Mouse (Mus musculus) midbrain, embryonic 12.5 days (tissue): ENCODE data around the gene Uqcrc1. TPM values are rescaled to one million over a fixed set of nuclear protein-coding genes. Genes with fewer than 3 reads are reported as not detected.

Source experiments
- microRNA counts: library from miRNA; unstranded; fragments of <30 nt; microRNA quantifications from one replicate; lab custom pipeline; 2017
- microRNA-seq: library from miRNA; unstranded; fragments of <30 nt; microRNA quantifications from one replicate; pipeline ENCODE4, GENCODE M21; 2017
- polyA plus RNA-seq: library from polyadenylated mRNA; unstranded; fragments of >200 nt; fragmentation: Nextera tagmentation; extraction: Ambion mirVana; gene quantifications from 2 replicates; pipeline ENCODE4 v1.2.1, GENCODE M21; 2016

Gene Uqcrc1
- polyA plus RNA-seq, 1 experiment from 2014 or later = 375 TPM

MicroRNA genes within 50 kb of the gene (microRNA counts, 519-probe panel; counts per million panel counts)
- not detected for microRNA mmu-miR-711 (lab: Ali Mortazavi, UCI)

Small RNAs within 50 kb of the gene (microRNA-seq; reads per million reads assigned to microRNA genes)
- gene Mir711 = not detected

Other genes starting within 250 kb of the Uqcrc1 start
- gene Prkar2a, start 247.3 kb upstream of the Uqcrc1 start, polyA plus RNA-seq = 57.1 and 67.6 TPM in 2 replicates
- 137 and 141 TPM in 2 replicates for gene Ip6k2, start 152.8 kb upstream of the Uqcrc1 start, polyA plus RNA-seq
- gene Nckipsd, start 128.3 kb upstream of the Uqcrc1 start, polyA plus RNA-seq = 17.0 and 20.1 TPM in 2 replicates
- gene Celsr3, start 110.3 kb upstream of the Uqcrc1 start, polyA plus RNA-seq = 13.8 and 14.4 TPM in 2 replicates
- 10.2 and 10.5 TPM in 2 replicates for gene Slc26a6, start 83.3 kb upstream of the Uqcrc1 start, polyA plus RNA-seq
- not detected in 2 replicates for gene Tmem89, start 22.0 kb upstream of the Uqcrc1 start, polyA plus RNA-seq
- gene Col7a1, start 17.0 kb downstream of the Uqcrc1 start, polyA plus RNA-seq = 1.1 and 3.6 TPM in 2 replicates
- gene Ucn2, start 49.4 kb downstream of the Uqcrc1 start, polyA plus RNA-seq = not detected in 2 replicates
- 18.5 and 20.2 TPM in 2 replicates for gene Pfkfb4, start 55.1 kb downstream of the Uqcrc1 start, polyA plus RNA-seq
- 38.3 and 42.4 TPM in 2 replicates for gene Shisa5, start 101.9 kb downstream of the Uqcrc1 start, polyA plus RNA-seq
- 11.5 TPM in 2 replicates for gene Trex1, start 123.1 kb downstream of the Uqcrc1 start, polyA plus RNA-seq
- 31.3 and 32.0 TPM in 2 replicates for gene Atrip, start 137.5 kb downstream of the Uqcrc1 start, polyA plus RNA-seq
- gene Ccdc51, start 145.9 kb downstream of the Uqcrc1 start, polyA plus RNA-seq = 12.9 and 15.7 TPM in 2 replicates
- gene Tma7, start 146.0 kb downstream of the Uqcrc1 start, polyA plus RNA-seq = 729 and 743 TPM in 2 replicates
- 43.7 and 49.7 TPM in 2 replicates for gene Plxnb1, start 158.8 kb downstream of the Uqcrc1 start, polyA plus RNA-seq
- not detected in 2 replicates for gene Fbxw21, start 225.4 kb downstream of the Uqcrc1 start, polyA plus RNA-seq